Mouse (Mus musculus) adipose tissue, adult 10 weeks (tissue): ENCODE data around the gene Zfp853. TPM values are rescaled to one million over a fixed set of nuclear protein-coding genes. Genes with fewer than 3 reads are reported as not detected.

Experiments
- polyA plus RNA-seq: library from polyadenylated mRNA; stranded (reverse); fragments of 350-450 nt; fragmentation: Illumina TruSeq; extraction: RNeasy Lipid Tissue Mini Kit (QIAGEN cat#74804); gene quantifications from one replicate; pipeline ENCODE4 v1.2.3, GENCODE M21; 2014; ENCODE audit warnings: low read depth, low replicate concordance

Zfp853 gene
- 0.24 TPM for polyA plus RNA-seq

GRCm38 (mm10) chr5:143293404-143293803 lies at the start of gene Zfp853:
Gene Zfp853 (minus strand): TSS chr5:143293623.

GRCm38 (mm10) chr5:143328690-143329495 lies 35.5 kb upstream of the Zfp853 start, which contains the start of gene Zdhhc4:
Gene Zdhhc4 (minus strand): TSS chr5:143329256.

GRCm38 (mm10) chr5:143314730-143315513 lies 21.5 kb upstream of the Zfp853 start, which contains the start of gene E130309D02Rik:
Gene E130309D02Rik (minus strand): TSS chr5:143315360.

GRCm38 (mm10) chr5:143269363-143270150 lies 23.9 kb downstream of the Zfp853 start, which contains the start of gene Zfp316:
Gene Zfp316 (minus strand): TSS chr5:143270022.

Other genes with a start within 250 kb of the Zfp853 start
- gene Rnf216, start 180.6 kb downstream of the Zfp853 start, polyA plus RNA-seq = 22.1 TPM
- gene Olfr718-ps1, start 146.0 kb downstream of the Zfp853 start, polyA plus RNA-seq = not detected
- 9.7 TPM for gene Rbak, start 112.8 kb downstream of the Zfp853 start, polyA plus RNA-seq
- gene Spdye4b, start 112.6 kb downstream of the Zfp853 start, polyA plus RNA-seq = 0.63 TPM
- gene Spdye4a, start 66.7 kb downstream of the Zfp853 start, polyA plus RNA-seq = 0.47 TPM
- gene Zfp12, start 58.5 kb downstream of the Zfp853 start, polyA plus RNA-seq = 9.4 TPM
- 8.1 TPM for gene Zfp316, start 23.6 kb downstream of the Zfp853 start, polyA plus RNA-seq
- gene E130309D02Rik, start 21.7 kb upstream of the Zfp853 start, polyA plus RNA-seq = 14.0 TPM
- gene Zdhhc4, start 35.6 kb upstream of the Zfp853 start, polyA plus RNA-seq = 66.5 TPM
- gene Grid2ip, start 63.7 kb upstream of the Zfp853 start, polyA plus RNA-seq = not detected
- 95.5 TPM for gene Kdelr2, start 110.2 kb upstream of the Zfp853 start, polyA plus RNA-seq
- gene Daglb, start 171.0 kb upstream of the Zfp853 start, polyA plus RNA-seq = 8.3 TPM
- gene Rac1, start 234.4 kb upstream of the Zfp853 start, polyA plus RNA-seq = 290 TPM